Mouse (Mus musculus) induced T-regulatory cell, adult 2 months (primary cell): Measurements from ENCODE around the gene Dnmt3a.

Experiments
- DNase-seq: peaks from one replicate; pipeline ENCODE4 v3.0.0-alpha.2; 2012; ENCODE audit warnings: low read depth

The Dnmt3a gene

GRCm38 (mm10) chr12:3805852-3806251 lies at the start of gene Dnmt3a:
TSS of gene Dnmt3a (plus strand) at chr12:3806007.
- DNase-seq: no peak

DNA sequence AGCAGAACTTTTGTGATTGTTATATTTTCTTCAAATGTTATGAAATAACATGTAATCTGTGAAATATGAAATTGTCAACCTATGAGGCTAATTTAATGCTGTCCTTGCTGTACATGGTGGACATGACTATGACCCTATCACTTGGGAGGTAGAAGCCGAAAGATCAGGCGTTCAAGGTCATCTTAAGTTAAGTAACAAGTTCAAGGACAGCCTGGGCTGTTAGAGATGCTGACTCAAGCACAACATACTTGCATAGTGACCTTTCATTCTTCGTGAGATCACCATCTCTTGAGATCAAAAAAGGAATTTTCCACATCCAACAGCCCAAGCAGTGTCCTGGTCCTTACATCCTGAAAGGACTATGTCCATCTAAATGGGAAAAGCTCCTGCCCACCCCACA lies 49.6 kb upstream of the Dnmt3a start:
- DNase-seq: no peak

DNA sequence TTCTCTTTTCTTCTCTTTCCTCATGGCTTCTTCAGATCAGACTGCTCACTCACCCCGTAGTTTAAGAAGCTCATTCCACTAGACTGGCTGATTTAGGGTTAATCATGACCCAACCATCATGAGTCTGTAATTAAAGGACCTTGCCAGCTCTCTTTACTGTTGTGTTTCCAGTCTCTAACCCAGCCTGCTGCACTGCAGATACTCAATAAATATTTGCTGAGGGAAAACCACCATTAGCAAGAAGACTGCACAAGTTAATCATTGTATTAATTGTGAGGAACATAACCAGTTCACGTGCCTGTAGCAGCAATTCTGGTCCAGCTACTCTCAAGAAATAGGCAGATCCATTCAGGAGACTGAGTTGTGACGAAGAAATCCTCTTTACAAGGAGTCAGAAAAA lies 47.7 kb upstream of the Dnmt3a start:
- no peak for DNase-seq

DNA sequence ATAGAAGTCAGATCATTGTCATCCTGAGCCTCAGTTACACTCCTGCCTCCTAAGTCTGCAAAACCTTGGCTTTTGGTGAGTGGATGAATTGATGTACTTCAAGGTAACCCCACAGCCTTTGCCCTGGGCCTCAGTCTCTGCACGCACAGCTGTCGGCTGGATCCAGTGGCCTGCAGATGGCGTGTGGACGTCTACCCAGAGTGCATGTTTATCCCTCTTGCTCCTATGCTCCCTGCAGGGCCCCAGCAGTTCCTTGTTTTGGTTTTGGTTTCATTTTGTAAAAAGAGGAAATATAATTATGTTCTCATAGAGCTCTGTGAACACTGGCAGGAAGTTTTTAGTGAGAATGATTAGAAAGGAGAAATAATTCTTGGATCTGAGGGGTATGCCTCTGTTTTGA lies 46.4 kb upstream of the Dnmt3a start:
- peak; percentile 65 for DNase-seq

- DNase-seq: no peak
Observed at GRCm38 (mm10) chr12:3760876-3761590, 44.8 kb upstream of the Dnmt3a start.

- DNase-seq: no peak
Observed at GRCm38 (mm10) chr12:3761591-3762295, 44.1 kb upstream of the Dnmt3a start.

GRCm38 (mm10) chr12:3764191-3764804 lies 41.5 kb upstream of the Dnmt3a start:
- DNase-seq: no peak

DNA sequence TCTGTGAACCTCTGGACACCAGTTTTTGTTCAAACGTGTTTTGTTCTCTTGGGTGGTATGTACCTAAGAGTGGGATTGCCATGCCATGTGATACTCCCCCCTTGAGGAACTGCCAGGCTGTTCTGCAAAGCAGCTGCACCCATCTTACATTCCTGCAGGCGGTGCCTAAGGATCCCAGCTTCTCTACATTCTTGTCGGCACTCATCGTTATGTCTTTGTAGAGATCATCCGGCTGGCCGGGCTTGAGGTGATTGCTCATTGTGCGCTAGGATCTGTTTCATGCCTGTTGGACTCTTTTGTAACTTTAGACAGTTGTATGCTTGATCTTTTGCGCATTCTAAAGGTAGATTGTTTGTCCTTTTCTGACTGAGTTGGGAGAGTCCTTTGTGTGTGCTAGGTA lies 38.4 kb upstream of the Dnmt3a start:
- no peak for DNase-seq

GRCm38 (mm10) chr12:3768391-3768790 lies 37.4 kb upstream of the Dnmt3a start:
- no peak for DNase-seq

DNA sequence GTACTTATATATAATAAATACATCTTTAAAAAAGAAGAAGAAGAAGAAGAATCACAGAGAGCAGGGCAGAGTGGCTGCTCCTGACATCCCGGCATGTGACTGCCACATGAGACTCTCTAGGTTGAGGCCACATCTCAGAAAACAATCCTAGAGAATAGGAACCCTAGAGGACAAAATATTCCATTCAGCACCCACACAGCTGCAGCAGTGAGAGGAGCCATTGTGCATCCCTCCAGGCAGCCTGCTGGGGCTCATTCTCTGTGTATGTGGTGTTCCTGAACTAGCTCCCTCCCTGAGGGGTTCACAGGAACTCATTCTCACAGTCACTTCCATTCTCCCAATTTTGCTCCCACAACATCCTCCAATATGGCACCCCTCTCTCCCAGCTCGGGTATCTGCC lies 35.3 kb upstream of the Dnmt3a start:
- no peak for DNase-seq

DNA sequence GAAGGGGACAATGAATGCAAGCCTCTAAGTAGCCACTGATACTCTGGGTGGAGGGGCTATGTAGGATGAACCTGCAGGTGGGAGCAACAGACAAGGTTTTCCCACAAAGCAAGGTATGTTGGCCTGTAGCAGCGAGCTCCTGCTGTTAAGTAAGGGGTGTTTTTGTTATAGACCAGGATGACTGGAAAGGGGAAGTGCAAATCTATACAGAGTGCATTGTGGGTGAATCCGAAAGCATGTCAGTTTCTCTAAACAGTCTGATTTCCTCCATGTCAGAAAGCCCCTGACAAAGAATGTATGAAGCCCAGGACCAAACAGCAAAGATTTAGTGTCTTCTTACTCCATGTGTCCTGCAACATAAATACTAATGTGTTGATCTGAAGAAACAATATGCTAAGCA lies 34.7 kb upstream of the Dnmt3a start:
- DNase-seq: no peak

DNA sequence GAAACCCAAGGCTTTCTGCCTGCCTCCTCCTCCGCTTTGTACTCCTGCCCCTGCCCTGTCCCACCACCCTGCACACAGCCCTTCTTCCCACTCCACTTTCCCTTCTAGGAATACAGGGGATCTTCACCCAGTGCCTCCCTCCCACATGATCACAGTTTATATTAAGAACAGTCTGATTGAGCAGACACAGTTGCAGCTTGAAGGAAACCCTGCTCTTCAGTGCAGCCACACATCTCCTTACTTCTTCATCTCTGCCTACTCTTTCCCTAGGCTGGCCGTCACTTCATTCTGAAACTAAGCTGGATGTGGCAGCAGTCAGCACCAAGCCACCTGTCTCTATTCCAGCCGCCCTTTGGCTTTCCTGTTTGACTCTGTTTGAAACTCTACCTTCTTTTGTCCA lies 32.2 kb upstream of the Dnmt3a start:
- DNase-seq: no peak

- DNase-seq: no peak
Observed at GRCm38 (mm10) chr12:3776015-3776414, 29.8 kb upstream of the Dnmt3a start.

GRCm38 (mm10) chr12:3777682-3778081 lies 28.1 kb upstream of the Dnmt3a start:
- DNase-seq: no peak

GRCm38 (mm10) chr12:3778286-3778685 lies 27.5 kb upstream of the Dnmt3a start:
- DNase-seq: no peak

DNA sequence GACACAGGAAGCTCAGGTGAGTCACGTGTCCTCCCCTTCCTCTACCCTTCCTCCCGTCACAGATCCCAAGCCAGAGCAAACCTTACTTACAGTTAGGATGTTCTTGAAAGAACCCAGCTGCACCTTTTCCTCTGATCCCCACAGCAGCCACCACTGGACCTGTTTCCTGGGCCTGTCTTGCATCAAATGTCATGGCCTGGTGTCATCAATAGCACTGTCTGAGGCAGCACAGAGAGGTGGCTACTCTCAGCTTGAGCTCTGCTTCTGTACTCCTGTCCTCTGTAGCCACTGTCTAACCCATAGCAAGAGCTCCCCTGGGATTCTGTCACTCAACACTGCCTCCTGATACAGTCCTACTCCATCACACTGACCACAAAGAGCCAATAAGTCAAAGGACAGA lies 26.2 kb upstream of the Dnmt3a start:
- peak; percentile 32 for DNase-seq

DNA sequence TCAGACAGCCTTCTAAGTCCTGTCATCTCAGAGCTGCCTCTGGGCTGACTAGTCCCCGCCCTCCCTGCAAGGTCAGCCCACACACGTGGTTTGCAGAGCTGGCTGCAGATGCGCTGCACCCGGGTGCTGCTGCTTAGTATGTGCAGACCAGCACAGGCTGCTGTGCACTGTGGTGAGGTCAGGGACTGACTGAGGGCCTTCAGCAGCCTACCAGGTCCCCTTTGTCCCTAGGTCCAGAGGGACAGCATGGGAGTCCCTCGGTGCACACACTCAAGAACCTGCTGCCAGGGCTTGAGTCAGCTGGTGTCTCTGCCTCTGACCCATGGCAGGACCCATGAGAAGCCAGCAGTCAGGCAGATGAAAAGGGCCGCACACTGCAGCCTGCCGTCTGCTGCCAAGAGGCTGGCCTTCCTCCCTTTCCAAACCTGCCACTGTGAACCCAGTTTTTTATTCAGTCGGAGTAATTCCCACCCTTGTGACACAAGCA lies 25.4 kb upstream of the Dnmt3a start:
- peak; percentile 66 for DNase-seq

DNA sequence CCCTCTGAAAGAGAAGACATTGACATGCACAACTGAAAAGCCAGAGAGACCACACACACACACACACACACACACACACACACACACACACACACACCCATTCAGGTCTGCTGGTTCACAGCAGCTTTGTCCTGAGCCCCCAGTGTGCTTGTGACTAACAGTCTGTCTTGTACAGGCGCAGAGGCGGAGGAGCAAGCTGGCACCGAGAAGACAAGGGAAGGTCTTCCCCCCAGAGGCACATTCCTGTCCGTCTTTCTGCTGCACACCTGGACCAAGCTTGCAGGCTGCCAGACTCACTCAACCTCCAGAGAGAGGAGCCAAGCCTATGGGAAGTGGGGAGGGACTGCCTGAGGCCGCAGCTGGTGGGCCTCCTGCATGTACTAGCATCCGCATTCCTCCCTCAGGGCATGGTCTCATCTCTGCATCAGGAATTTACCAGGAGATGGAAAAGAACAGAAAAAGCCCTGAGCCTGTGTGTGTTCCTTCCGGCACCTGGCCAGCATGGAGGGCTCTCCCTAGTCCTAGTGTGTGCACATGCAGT lies 24.8 kb upstream of the Dnmt3a start:
- no peak for DNase-seq

- DNase-seq: peak; percentile 89
Observed at GRCm38 (mm10) chr12:3781482-3781881, 24.3 kb upstream of the Dnmt3a start.

DNA sequence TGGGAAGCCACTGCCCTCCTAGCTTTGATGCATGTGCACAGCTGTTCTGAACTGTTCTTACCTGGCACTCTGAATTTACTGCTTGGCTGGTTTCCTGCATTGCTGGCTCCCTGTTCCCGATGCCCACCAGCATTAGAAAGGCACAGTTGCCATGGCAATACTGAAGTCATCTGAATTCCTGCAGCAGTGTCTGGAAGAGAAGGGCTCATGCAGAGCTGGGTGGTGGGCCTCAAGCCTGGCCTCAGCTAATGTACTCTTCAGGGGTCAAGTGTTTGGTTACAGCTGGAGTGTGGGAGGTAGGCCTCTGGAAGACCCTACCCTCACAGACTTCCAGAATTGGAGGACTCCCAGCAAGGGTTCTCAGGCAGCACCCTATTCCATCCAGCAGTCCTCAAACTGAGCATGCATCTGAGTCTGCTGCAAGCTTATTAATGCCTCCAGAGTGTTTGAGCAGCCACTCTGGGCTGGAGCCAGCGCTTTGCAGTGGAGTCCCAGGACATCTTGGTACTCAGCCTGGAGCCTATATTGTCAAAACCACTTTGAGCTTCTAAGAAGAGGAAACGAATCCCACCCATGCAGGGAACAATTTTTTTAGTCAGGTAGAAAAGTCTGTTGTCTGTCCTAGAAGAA lies 22.5 kb upstream of the Dnmt3a start:
- no peak for DNase-seq

GRCm38 (mm10) chr12:3784258-3784657 lies 21.5 kb upstream of the Dnmt3a start:
- DNase-seq: no peak

- DNase-seq: no peak
Observed at GRCm38 (mm10) chr12:3784729-3785128, 21.1 kb upstream of the Dnmt3a start.
